Mouse (Mus musculus): Measurements from ENCODE around the gene Iah1. TPM values are rescaled to one million over a fixed set of nuclear protein-coding genes. Genes with fewer than 3 reads are reported as not detected.

Gene Iah1
- polyA plus RNA-seq, 1 experiment from 2014 or later = 45.0 TPM

DNA sequence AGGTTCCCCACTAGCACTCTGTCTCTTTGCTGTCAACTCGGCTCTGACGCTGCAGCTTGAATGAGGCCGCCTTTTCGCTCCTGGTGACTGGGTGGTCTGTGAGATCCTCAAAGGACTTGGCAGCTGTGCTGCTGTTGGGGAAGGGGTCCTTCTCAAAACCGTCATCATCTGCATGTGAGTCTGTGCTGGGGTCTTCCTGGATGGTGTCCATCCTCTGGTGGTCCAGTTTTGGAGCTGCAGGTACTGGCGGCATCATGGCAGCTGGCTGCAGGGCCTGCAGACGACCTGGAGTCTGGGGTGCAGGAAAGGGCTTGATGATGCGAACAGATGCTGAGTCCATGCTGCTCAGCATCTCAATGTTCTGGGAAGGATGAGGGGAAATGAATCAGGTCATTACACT is 9.1 kb downstream of the Iah1 start:
- no peaks in the 10 kb centered on the region for H3K27me3 ChIP-seq (replicated peaks; ENCODE audit: control insufficient read depth, insufficient read depth, low read length)
- DNase-seq (ENCODE audit: low spot score) (no peak), ATAC-seq (replicated peaks; ENCODE audit: low FRiP score) (no peak)
- H3K4me3 ChIP-seq (ENCODE audit: low read depth, low read length) = no peak overlapping the region
- H3K4me2 ChIP-seq = no peak overlapping the region
- 92% methylated on average over 8 of the region's 8 CpGs for WGBS
- H3K9ac ChIP-seq (ENCODE audit: low read depth, low read length) = no peak overlapping the region
- no peaks in the 10 kb centered on the region for H3K4me1 ChIP-seq (replicated peaks; ENCODE audit: control insufficient read depth, insufficient read depth, low read length)
- H3K9me3 ChIP-seq (ENCODE audit: control insufficient read depth, low read length) = no peaks in the 10 kb centered on the region
- H3K27ac ChIP-seq (ENCODE audit: low read depth, low read length) = no peak overlapping the region
- peaks cover 40% of the 10 kb centered on the region for H3K36me3 ChIP-seq (ENCODE audit: control insufficient read depth, insufficient read depth, low read length)

DNA sequence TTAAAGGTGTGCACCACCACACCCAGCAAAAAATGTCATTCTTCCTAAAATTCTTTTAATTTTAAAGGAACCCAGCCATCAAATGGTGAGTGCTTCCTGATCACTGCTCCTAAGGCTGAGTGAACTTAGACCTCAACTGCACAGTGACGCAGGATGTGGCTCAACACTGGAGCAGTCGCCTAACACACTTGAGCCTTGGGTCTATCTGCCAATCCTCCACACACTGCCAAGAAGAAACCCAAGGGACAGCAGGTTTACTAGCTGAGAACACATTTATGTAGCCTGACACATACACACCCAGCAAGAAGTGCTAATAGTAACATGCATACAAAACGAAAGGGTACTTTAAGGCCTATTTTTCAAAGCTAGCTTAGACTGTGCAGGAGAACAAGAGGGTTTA is 10.1 kb downstream of the Iah1 start:
- Histone ChIP-seq H3K27me3 (replicated peaks; ENCODE audit: control insufficient read depth, insufficient read depth, low read length) (no peaks in the 10 kb centered on the region), H3K4me2 (no peak overlapping the region), H3K36me3 (ENCODE audit: control insufficient read depth, insufficient read depth, low read length) (peaks cover 44% of the 10 kb centered on the region), H3K4me3 (ENCODE audit: low read depth, low read length) (no peak overlapping the region), H3K9ac (ENCODE audit: low read depth, low read length) (no peak overlapping the region), H3K4me1 (replicated peaks; ENCODE audit: control insufficient read depth, insufficient read depth, low read length) (no peaks in the 10 kb centered on the region), H3K9me3 (ENCODE audit: control insufficient read depth, low read length) (no peaks in the 10 kb centered on the region), H3K27ac (ENCODE audit: low read depth, low read length) (no peak overlapping the region)
- ATAC-seq (replicated peaks; ENCODE audit: low FRiP score) = no peak
- DNase-seq (ENCODE audit: low spot score) = no peak
- 95% methylated on average over 3 of the region's 3 CpGs for WGBS

DNA sequence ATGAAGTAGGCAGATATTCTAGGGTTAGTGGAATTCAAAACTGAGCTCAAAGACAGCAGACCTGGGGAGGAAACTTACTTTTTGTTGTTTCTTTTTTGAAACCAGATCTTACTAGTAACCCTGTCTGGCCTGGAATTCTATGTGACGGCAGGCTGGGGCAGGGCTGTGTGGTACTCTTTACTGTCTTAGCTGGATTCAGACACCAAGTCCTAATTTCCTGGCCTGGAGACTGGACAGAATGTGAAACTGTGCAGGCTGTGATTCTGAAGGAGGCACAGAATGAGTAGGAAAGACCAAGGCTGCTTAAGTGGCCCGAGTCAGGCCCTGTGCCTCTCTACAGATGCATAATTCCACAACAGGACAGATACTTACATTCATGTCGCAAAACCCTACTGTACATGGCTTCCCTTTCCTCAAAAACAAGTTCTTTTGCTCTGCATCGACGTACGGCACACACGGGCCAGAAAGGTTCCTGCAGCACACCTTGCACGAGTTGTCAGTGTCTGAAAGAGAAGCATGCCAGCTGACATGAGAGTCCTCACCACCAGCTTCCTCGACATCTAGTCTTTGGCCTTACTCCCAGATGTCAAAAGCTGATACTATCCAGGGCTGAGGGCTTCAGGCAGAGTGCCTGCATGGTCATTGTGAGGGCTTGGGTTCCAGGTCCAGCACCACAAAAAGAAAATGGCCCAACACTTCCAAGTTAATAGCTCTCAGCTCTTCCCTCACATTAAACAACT is 13.6 kb downstream of the Iah1 start:
- ATAC-seq (replicated peaks; ENCODE audit: low FRiP score) (no peak), DNase-seq (ENCODE audit: low spot score) (no peak)
- Histone ChIP-seq H3K4me1 (replicated peaks; ENCODE audit: control insufficient read depth, insufficient read depth, low read length) (no peaks in the 10 kb centered on the region), H3K9me3 (ENCODE audit: control insufficient read depth, low read length) (no peaks in the 10 kb centered on the region), H3K4me2 (no peak overlapping the region), H3K4me3 (ENCODE audit: low read depth, low read length) (no peak overlapping the region), H3K9ac (ENCODE audit: low read depth, low read length) (no peak overlapping the region), H3K36me3 (ENCODE audit: control insufficient read depth, insufficient read depth, low read length) (peaks cover 44% of the 10 kb centered on the region), H3K27ac (ENCODE audit: low read depth, low read length) (no peak overlapping the region), H3K27me3 (replicated peaks; ENCODE audit: control insufficient read depth, insufficient read depth, low read length) (no peaks in the 10 kb centered on the region)
- WGBS = 90% methylated on average over 9 of the region's 9 CpGs

DNA sequence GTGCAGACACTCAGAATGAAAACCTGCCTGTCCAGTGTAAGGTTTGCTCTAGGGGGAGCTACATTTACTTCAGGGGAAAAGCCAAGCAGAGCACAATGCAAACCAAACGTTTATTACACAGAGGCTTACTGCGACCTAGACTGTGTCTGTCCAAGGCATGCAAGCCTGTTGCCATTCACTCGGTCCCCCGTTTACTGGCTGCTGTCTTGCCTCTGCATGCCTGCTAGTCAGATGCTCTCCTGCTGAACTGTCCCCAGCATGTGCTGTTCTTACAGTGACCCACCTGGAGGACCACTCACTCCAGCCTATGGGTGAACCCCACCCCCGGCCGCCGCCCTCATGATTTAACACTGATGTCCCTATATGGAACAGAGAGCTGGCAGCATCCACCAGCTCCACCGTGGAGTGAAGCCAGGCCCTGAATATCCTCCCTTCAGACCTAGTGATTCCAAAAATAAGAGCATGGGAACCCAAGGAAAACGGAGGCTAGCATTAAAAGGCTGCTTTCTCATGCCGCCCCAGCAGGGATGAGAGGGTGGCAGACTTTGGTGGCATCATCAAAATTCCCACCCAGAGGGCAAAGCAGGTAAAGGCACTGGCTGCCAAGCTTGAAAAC is 14.9 kb downstream of the Iah1 start:
- peaks cover 39% of the 10 kb centered on the region for H3K36me3 ChIP-seq (ENCODE audit: control insufficient read depth, insufficient read depth, low read length)
- WGBS = 91% methylated on average over 10 of the region's 10 CpGs

DNA sequence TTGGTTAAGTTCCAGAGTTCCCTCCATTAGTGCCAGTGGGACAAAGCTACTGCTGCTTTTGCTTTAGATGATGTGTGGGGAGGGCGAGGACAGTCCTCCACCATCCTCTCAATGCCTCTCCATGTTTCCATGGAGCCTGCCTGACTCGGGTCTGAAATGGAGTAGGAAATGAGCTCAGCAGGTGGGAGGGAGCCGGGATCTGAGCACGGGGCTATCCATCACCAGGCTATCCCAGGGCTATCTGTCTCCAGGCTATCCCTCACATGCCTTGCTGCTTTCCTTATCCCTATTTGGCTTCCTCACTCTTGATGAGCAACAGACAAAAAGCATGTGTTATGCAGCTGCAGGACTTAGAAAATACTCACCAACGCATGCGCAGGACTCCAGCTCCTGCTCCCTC is 15.5 kb downstream of the Iah1 start:
- WGBS = 90% methylated on average over 6 of the region's 6 CpGs
- DNase-seq (ENCODE audit: low spot score) = no peak
- H3K36me3 ChIP-seq (ENCODE audit: control insufficient read depth, insufficient read depth, low read length) = peaks cover 39% of the 10 kb centered on the region

More for the DNA sequence above, 14.9 kb downstream of the Iah1 start:
- H3K9me3 ChIP-seq (ENCODE audit: control insufficient read depth, low read length) = no peaks in the 10 kb centered on the region
- ATAC-seq (replicated peaks; ENCODE audit: low FRiP score) (no peak), DNase-seq (ENCODE audit: low spot score) (no peak)
- H3K9ac ChIP-seq (ENCODE audit: low read depth, low read length) = no peak overlapping the region
- H3K27me3 ChIP-seq (replicated peaks; ENCODE audit: control insufficient read depth, insufficient read depth, low read length) = no peaks in the 10 kb centered on the region
- H3K4me3 ChIP-seq (ENCODE audit: low read depth, low read length) = no peak overlapping the region
- H3K4me2 ChIP-seq = no peak overlapping the region
- H3K27ac ChIP-seq (ENCODE audit: low read depth, low read length) = no peak overlapping the region
- no peaks in the 10 kb centered on the region for H3K4me1 ChIP-seq (replicated peaks; ENCODE audit: control insufficient read depth, insufficient read depth, low read length)

DNA sequence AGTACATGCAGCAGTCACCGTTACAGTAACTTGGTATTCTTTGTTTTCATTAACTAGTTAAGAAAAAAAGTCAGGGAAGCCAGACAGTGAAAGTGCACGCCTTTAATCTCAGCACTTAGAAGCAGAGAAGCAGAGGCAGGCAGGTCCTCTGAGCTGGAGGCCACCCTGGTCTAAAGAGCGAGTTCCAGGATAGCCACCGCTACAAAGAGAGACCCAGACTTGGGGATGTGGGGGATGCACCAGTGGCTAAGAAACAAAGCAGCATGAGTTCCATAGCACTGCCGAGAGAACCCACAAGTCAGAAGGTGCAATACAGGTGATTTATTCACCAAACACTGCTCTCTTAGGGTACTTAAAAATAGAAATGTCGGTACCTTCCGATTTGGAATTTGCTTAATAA is 16.8 kb downstream of the Iah1 start:
- Histone ChIP-seq H3K9ac (ENCODE audit: low read depth, low read length) (no peak overlapping the region), H3K4me3 (ENCODE audit: low read depth, low read length) (no peak overlapping the region), H3K9me3 (ENCODE audit: control insufficient read depth, low read length) (no peaks in the 10 kb centered on the region), H3K4me1 (replicated peaks; ENCODE audit: control insufficient read depth, insufficient read depth, low read length) (no peaks in the 10 kb centered on the region), H3K27ac (ENCODE audit: low read depth, low read length) (no peak overlapping the region), H3K36me3 (ENCODE audit: control insufficient read depth, insufficient read depth, low read length) (peaks cover 31% of the 10 kb centered on the region), H3K27me3 (replicated peaks; ENCODE audit: control insufficient read depth, insufficient read depth, low read length) (no peaks in the 10 kb centered on the region), H3K4me2 (no peak overlapping the region)
- 95% methylated on average over 7 of the region's 7 CpGs for WGBS
- DNase-seq (ENCODE audit: low spot score) = no peak
- no peak for ATAC-seq (replicated peaks; ENCODE audit: low FRiP score)

More for the DNA sequence above, 15.5 kb downstream of the Iah1 start:
- no peak overlapping the region for H3K4me3 ChIP-seq (ENCODE audit: low read depth, low read length)
- H3K4me1 ChIP-seq (replicated peaks; ENCODE audit: control insufficient read depth, insufficient read depth, low read length) = no peaks in the 10 kb centered on the region
- H3K4me2 ChIP-seq = no peak overlapping the region
- no peaks in the 10 kb centered on the region for H3K9me3 ChIP-seq (ENCODE audit: control insufficient read depth, low read length)
- ATAC-seq (replicated peaks; ENCODE audit: low FRiP score) = no peak
- H3K27ac ChIP-seq (ENCODE audit: low read depth, low read length) = no peak overlapping the region
- H3K9ac ChIP-seq (ENCODE audit: low read depth, low read length) = no peak overlapping the region
- no peaks in the 10 kb centered on the region for H3K27me3 ChIP-seq (replicated peaks; ENCODE audit: control insufficient read depth, insufficient read depth, low read length)

DNA sequence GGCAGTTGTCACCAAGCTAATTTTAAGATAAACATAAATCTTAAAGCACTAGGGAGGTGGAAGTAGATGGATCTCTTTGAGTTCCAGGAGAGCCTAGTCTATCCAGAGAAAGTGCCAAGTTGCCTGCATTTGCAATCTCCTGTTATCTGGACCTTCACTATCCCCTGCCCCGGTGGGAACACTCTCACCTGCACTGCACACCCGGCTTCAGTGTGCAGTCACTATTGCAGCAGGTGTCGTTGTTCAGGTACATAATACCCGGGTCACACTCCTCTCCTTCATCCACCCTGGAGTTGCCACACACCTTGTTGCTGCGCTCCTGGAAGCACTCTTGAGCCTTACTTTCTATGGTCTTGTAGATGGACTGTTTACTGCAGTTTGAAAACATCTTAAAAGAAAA is 17.6 kb downstream of the Iah1 start:
- DNase-seq (ENCODE audit: low spot score) = no peak
- H3K27ac ChIP-seq (ENCODE audit: low read depth, low read length) = no peak overlapping the region
- no peaks in the 10 kb centered on the region for H3K27me3 ChIP-seq (replicated peaks; ENCODE audit: control insufficient read depth, insufficient read depth, low read length)
- WGBS = 90% methylated on average over 5 of the region's 5 CpGs
- no peak overlapping the region for H3K4me3 ChIP-seq (ENCODE audit: low read depth, low read length)
- no peaks in the 10 kb centered on the region for H3K9me3 ChIP-seq (ENCODE audit: control insufficient read depth, low read length)
- no peaks in the 10 kb centered on the region for H3K4me1 ChIP-seq (replicated peaks; ENCODE audit: control insufficient read depth, insufficient read depth, low read length)
- no peak overlapping the region for H3K9ac ChIP-seq (ENCODE audit: low read depth, low read length)
- no peak for ATAC-seq (replicated peaks; ENCODE audit: low FRiP score)
- peaks cover 29% of the 10 kb centered on the region for H3K36me3 ChIP-seq (ENCODE audit: control insufficient read depth, insufficient read depth, low read length)
- no peak overlapping the region for H3K4me2 ChIP-seq

DNA sequence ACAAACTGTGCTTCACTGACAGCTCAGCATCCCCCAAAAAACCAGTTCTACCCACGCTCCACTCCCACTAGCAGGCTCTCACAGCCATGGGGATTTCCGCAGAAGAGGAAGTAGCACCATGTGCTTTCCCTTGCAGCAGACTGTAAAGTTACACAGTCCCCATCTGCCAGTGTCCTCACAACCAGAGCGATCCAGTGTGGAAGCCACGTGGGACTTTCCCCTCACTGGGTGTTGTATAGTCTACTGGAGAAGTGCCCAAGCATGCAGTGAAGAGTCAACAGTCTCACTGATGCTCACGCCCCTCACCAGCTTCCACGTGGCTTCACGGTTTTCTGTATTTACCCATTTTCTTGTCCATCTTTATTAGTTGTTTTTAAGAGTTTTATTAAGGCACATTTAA is 19.7 kb downstream of the Iah1 start:
- H3K27ac ChIP-seq (ENCODE audit: low read depth, low read length) = no peak overlapping the region
- no peaks in the 10 kb centered on the region for H3K4me1 ChIP-seq (replicated peaks; ENCODE audit: control insufficient read depth, insufficient read depth, low read length)
- H3K27me3 ChIP-seq (replicated peaks; ENCODE audit: control insufficient read depth, insufficient read depth, low read length) = no peaks in the 10 kb centered on the region
- no peak overlapping the region for H3K4me2 ChIP-seq
- peaks cover 24% of the 10 kb centered on the region; the same call in 1 of the 2 replicates for H3K36me3 ChIP-seq (ENCODE audit: control insufficient read depth, insufficient read depth, low read length)
- no peak overlapping the region for H3K9ac ChIP-seq (ENCODE audit: low read depth, low read length)
- 84% methylated on average over 7 of the region's 7 CpGs for WGBS
- no peaks in the 10 kb centered on the region for H3K9me3 ChIP-seq (ENCODE audit: control insufficient read depth, low read length)
- no peak overlapping the region for H3K4me3 ChIP-seq (ENCODE audit: low read depth, low read length)
- ATAC-seq (replicated peaks; ENCODE audit: low FRiP score) (no peak), DNase-seq (ENCODE audit: low spot score) (no peak)

DNA sequence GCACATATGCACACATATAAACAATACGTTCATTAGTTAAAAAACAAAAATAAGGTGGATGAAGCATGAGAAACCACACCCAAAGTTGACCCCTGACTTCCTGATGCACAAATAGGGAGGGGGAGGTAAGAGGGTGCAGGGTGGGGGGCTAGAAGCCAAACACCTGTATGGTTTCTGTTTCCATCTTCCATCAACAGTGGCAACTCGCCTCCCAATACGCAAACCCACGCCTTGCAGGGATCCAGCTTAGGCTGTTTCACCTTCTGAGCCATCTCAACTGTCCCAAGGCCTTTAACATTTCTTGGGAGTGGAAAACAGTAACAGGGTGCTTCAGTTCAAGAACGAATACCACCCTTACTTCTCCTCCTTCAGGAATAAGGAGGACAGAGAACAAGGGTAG is 21.0 kb downstream of the Iah1 start:
- DNase-seq (ENCODE audit: low spot score) (no peak), ATAC-seq (replicated peaks; ENCODE audit: low FRiP score) (no peak)
- no peaks in the 10 kb centered on the region for H3K27me3 ChIP-seq (replicated peaks; ENCODE audit: control insufficient read depth, insufficient read depth, low read length)
- no peaks in the 10 kb centered on the region for H3K9me3 ChIP-seq (ENCODE audit: control insufficient read depth, low read length)
- peaks cover 12% of the 10 kb centered on the region; the same call in 1 of the 2 replicates for H3K36me3 ChIP-seq (ENCODE audit: control insufficient read depth, insufficient read depth, low read length)
- H3K4me1 ChIP-seq (replicated peaks; ENCODE audit: control insufficient read depth, insufficient read depth, low read length) = no peaks in the 10 kb centered on the region
- no peak overlapping the region for H3K4me2 ChIP-seq
- WGBS = 93% methylated on average over 5 of the region's 5 CpGs
- H3K27ac ChIP-seq (ENCODE audit: low read depth, low read length) = no peak overlapping the region
- H3K4me3 ChIP-seq (ENCODE audit: low read depth, low read length) = no peak overlapping the region
- H3K9ac ChIP-seq (ENCODE audit: low read depth, low read length) = no peak overlapping the region
